Mouse (Mus musculus) liver, embryonic 13.5 days (tissue): ENCODE measurements around the gene Pstpip1. TPM values are rescaled to one million over a fixed set of nuclear protein-coding genes. Genes with fewer than 3 reads are reported as not detected.

Experiments
- ATAC-seq: fragments of 200-750 bp; cut with Nextera tagmentation; 2 replicates; pipeline ENCODE4 v1.8.0; 2017; ENCODE audit warnings: low read depth, mild to moderate bottlenecking, moderate number of reproducible peaks, moderate library complexity
- DNase-seq: peaks from one replicate; pipeline ENCODE4 v3.0.0; 2022
- H3K27ac ChIP-seq: fragments of 300-500 bp; sonication (generic); 2 replicates; pipeline ENCODE4 v1.5.1; 2015; ENCODE audit warnings: moderate library complexity, mild to moderate bottlenecking, inconsistent platforms
- H3K27me3 ChIP-seq: fragments of 300-500 bp; sonication (generic); 2 replicates; pipeline ENCODE4 v1.6.1; 2015; ENCODE audit warnings: mild to moderate bottlenecking, inconsistent platforms
- H3K36me3 ChIP-seq: fragments of 300-500 bp; sonication (generic); 2 replicates; pipeline ENCODE4 v1.6.1; 2015; ENCODE audit warnings: mild to moderate bottlenecking, inconsistent platforms
- H3K4me1 ChIP-seq: fragments of 300-500 bp; sonication (generic); replicated peaks from 2 replicates; pipeline ENCODE4 v1.6.1; 2015; ENCODE audit warnings: inconsistent platforms
- H3K4me2 ChIP-seq: fragments of 300-500 bp; sonication (generic); 2 replicates; pipeline ENCODE4 v1.6.1; 2015; ENCODE audit warnings: inconsistent platforms, mild to moderate bottlenecking, moderate library complexity
- H3K4me3 ChIP-seq: fragments of 300-500 bp; sonication (generic); replicated peaks from 2 replicates; pipeline ENCODE4 v1.5.1; 2015; ENCODE audit warnings: mild to moderate bottlenecking, inconsistent platforms
- H3K9ac ChIP-seq: fragments of 300-500 bp; sonication (generic); 2 replicates; pipeline ENCODE4 v1.6.1; 2015; ENCODE audit warnings: mild to moderate bottlenecking, inconsistent platforms
- H3K9me3 ChIP-seq: fragments of 300-500 bp; sonication (generic); replicated peaks from 2 replicates; pipeline ENCODE4 v1.6.1; 2016; ENCODE audit warnings: inconsistent platforms
- WGBS: fragments of 180-500 bp; shearing (Covaris S2); methylation state at CpG from one replicate; pipeline ENCODE4 v1.1.7; 2015; ENCODE audit not compliant: insufficient replicate concordance; 5-methylcytosine and 5-hydroxymethylcytosine counted together
- polyA plus RNA-seq: library from polyadenylated mRNA; unstranded; fragments of >200 nt; fragmentation: Nextera tagmentation; extraction: Ambion mirVana; gene quantifications from 2 replicates; pipeline ENCODE4 v1.2.1, GENCODE M21; 2015

Pstpip1 gene
- polyA plus RNA-seq, 1 experiment from 2014 or later = 2.8 TPM

DNA sequence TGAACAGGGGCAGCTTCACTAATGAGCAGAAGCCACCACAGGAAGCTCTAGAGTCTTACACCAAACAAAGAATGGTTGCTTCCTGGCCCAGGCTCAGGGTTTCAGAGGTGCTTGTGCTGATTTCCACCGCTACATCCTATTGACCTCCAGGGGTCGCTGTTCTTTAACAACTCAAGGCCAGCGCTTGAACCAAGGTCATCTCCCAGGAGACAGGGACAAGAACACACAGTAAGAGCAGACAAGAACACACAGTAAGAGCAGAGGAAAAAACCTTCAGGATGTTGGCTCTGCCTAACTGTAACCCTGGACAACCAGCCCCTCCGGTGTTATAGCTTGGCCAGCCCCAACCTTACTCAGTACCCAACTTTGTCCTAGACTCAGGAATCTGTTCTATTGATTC, 14.5 kb upstream of the Pstpip1 start:
- H3K4me1 ChIP-seq = peaks cover 11% of the 10 kb centered on the region
- 6% methylated on average over 4 of the region's 4 CpGs for WGBS
- no peak overlapping the region for H3K9ac ChIP-seq
- no peaks in the 10 kb centered on the region for H3K9me3 ChIP-seq
- H3K4me2 ChIP-seq = no peak overlapping the region
- peak; percentile 45; the same call in 1 of the 2 replicates for ATAC-seq
- no peak overlapping the region for H3K4me3 ChIP-seq
- no peaks in the 10 kb centered on the region for H3K36me3 ChIP-seq
- H3K27ac ChIP-seq = 0 out of 2 replicates have a peak overlapping the region, but pooled peaks have one; percentile 6
- peak; percentile 19 for DNase-seq
- H3K27me3 ChIP-seq = no peaks in the 10 kb centered on the region

GRCm38 (mm10) chr9:56075901-56076620, 13.7 kb upstream of the Pstpip1 start:
- no peak overlapping the region for H3K4me2 ChIP-seq
- H3K4me1 ChIP-seq = peaks cover 11% of the 10 kb centered on the region
- DNase-seq = no peak
- no peaks in the 10 kb centered on the region for H3K36me3 ChIP-seq
- no peak for ATAC-seq
- no peak overlapping the region for H3K4me3 ChIP-seq
- no peaks in the 10 kb centered on the region for H3K27me3 ChIP-seq
- WGBS = 25% methylated on average over 7 of the region's 7 CpGs
- H3K9ac ChIP-seq = no peak overlapping the region
- H3K27ac ChIP-seq = peak overlapping the region; percentile 6; the same call in 1 of the 2 replicates
- H3K9me3 ChIP-seq = no peaks in the 10 kb centered on the region

GRCm38 (mm10) chr9:56079587-56079986, 10.2 kb upstream of the Pstpip1 start:
- H3K4me1 ChIP-seq = peaks cover 11% of the 10 kb centered on the region
- no peak overlapping the region for H3K27ac ChIP-seq
- no peaks in the 10 kb centered on the region for H3K9me3 ChIP-seq
- no peak overlapping the region for H3K9ac ChIP-seq
- 44% methylated on average over 5 of the region's 5 CpGs for WGBS
- no peaks in the 10 kb centered on the region for H3K36me3 ChIP-seq
- DNase-seq = no peak
- no peak overlapping the region for H3K4me2 ChIP-seq
- no peak overlapping the region for H3K4me3 ChIP-seq
- H3K27me3 ChIP-seq = no peaks in the 10 kb centered on the region
- no peak for ATAC-seq

- Histone ChIP-seq H3K27ac (no peak overlapping the region), H3K36me3 (no peaks in the 10 kb centered on the region), H3K9ac (no peak overlapping the region), H3K4me1 (peaks cover 4% of the 10 kb centered on the region; the same call in 1 of the 2 replicates), H3K9me3 (no peaks in the 10 kb centered on the region), H3K27me3 (no peaks in the 10 kb centered on the region), H3K4me2 (no peak overlapping the region), H3K4me3 (no peak overlapping the region)
- ATAC-seq = no peak
- DNase-seq = no peak
- WGBS = 67% methylated on average over 5 of the region's 5 CpGs
Measured at GRCm38 (mm10) chr9:56086524-56086923, 3.2 kb upstream of the Pstpip1 start.

DNA sequence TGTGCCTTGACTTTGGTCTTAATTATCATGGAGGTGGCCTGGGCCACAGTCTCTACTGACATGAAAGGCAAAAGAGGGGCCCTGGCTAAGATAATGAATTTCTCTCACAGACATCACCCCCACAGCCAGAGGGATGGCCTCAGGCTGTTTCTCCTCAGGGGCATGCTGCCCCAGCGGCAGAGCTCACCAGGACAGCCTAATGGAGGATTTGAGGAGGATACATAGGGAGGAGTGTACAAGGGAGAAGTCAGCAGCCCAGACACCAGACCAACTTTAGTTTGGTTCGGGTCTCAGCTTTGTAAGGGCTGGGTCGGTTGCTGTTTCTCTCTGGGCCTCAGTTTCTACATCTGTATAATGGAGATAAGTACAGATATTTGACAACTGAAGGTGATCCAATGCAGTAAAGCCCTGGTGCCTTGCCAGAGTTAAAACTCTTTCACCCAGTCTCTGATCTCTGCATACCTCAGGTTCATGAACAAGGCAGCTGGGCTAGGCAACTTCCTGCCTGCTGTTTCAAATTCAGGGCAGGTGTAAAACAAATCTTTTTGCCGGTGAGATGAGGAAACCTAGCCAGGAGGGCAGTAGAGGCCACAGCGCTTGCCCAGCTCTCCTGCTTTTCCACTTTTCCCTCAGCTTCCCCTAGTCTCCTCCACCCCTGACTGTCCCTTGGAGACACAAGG, 924 bp downstream of the Pstpip1 start:
- Histone ChIP-seq H3K9me3 (no peaks in the 10 kb centered on the region), H3K4me2 (peak overlapping the region; percentile 27), H3K4me3 (peak overlapping the region; percentile 33), H3K27ac (peak overlapping the region; percentile 47; the same call in 1 of the 2 replicates), H3K36me3 (no peaks in the 10 kb centered on the region), H3K27me3 (no peaks in the 10 kb centered on the region), H3K9ac (peak overlapping the region; percentile 41; the same call in 1 of the 2 replicates), H3K4me1 (peaks cover 4% of the 10 kb centered on the region; the same call in 1 of the 2 replicates)
- 33% methylated on average over 5 of the region's 5 CpGs for WGBS
- DNase-seq (no peak), ATAC-seq (no peak)

DNA sequence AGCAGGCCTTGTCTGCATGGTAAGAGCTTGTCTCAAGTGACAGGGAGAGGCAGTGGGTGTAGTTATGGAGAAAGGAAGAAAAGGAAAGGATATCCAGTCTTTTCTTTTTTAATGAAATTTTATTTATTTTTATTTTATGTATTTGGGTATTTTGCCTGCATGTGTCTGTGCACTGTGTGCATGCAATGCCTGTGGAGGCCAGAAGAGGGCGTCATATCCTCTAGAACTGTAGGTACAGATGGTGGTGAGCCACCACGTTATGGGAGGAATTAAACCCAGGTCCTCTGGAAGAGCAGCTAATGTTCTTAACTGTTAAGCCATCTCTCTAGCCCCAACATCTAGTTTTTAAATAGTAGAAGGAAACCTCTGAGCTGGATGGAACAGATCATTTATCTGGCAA, 2.3 kb downstream of the Pstpip1 start:
- peaks cover 4% of the 10 kb centered on the region; the same call in 1 of the 2 replicates for H3K4me1 ChIP-seq
- H3K9me3 ChIP-seq = no peaks in the 10 kb centered on the region
- no peaks in the 10 kb centered on the region for H3K36me3 ChIP-seq
- 0 out of 2 replicates have a peak overlapping the region, but pooled peaks have one; percentile 4 for H3K4me3 ChIP-seq
- ATAC-seq (no peak), DNase-seq (no peak)
- peak overlapping the region; percentile 17; the same call in 1 of the 2 replicates for H3K4me2 ChIP-seq
- no peak overlapping the region for H3K9ac ChIP-seq
- H3K27ac ChIP-seq = no peak overlapping the region
- H3K27me3 ChIP-seq = no peaks in the 10 kb centered on the region
- WGBS = 14% methylated on average over 2 of the region's 2 CpGs

- ATAC-seq (no peak), DNase-seq (no peak)
- no peaks in the 10 kb centered on the region for H3K27me3 ChIP-seq
- 28% methylated on average over 4 of the region's 4 CpGs for WGBS
- no peak overlapping the region for H3K4me3 ChIP-seq
- H3K9ac ChIP-seq = no peak overlapping the region
- no peaks in the 10 kb centered on the region for H3K36me3 ChIP-seq
- H3K4me2 ChIP-seq = no peak overlapping the region
- no peaks in the 10 kb centered on the region for H3K9me3 ChIP-seq
- H3K4me1 ChIP-seq = 0 out of 2 replicates have a peak, but pooled peaks cover 3% of the 10 kb centered on the region
- H3K27ac ChIP-seq = no peak overlapping the region
Measured at GRCm38 (mm10) chr9:56097584-56098298, 8.0 kb downstream of the Pstpip1 start.

- no peak for DNase-seq
- 50% methylated on average over 7 of the region's 7 CpGs for WGBS
- Histone ChIP-seq H3K9ac (no peak overlapping the region), H3K27ac (no peak overlapping the region), H3K9me3 (no peaks in the 10 kb centered on the region), H3K4me3 (no peak overlapping the region), H3K36me3 (no peaks in the 10 kb centered on the region), H3K4me2 (no peak overlapping the region), H3K27me3 (no peaks in the 10 kb centered on the region), H3K4me1 (0 out of 2 replicates have a peak, but pooled peaks cover 7% of the 10 kb centered on the region)
- ATAC-seq = no peak
Measured at GRCm38 (mm10) chr9:56100041-56100522, 10.3 kb downstream of the Pstpip1 start.

GRCm38 (mm10) chr9:56101022-56101421, 11.3 kb downstream of the Pstpip1 start:
- WGBS = 22% methylated on average over 4 of the region's 4 CpGs
- no peak overlapping the region for H3K4me3 ChIP-seq
- H3K4me2 ChIP-seq = no peak overlapping the region
- H3K9me3 ChIP-seq = no peaks in the 10 kb centered on the region
- ATAC-seq (no peak), DNase-seq (no peak)
- H3K36me3 ChIP-seq = no peaks in the 10 kb centered on the region
- H3K9ac ChIP-seq = no peak overlapping the region
- no peaks in the 10 kb centered on the region for H3K27me3 ChIP-seq
- H3K4me1 ChIP-seq = 0 out of 2 replicates have a peak, but pooled peaks cover 7% of the 10 kb centered on the region
- H3K27ac ChIP-seq = no peak overlapping the region

DNA sequence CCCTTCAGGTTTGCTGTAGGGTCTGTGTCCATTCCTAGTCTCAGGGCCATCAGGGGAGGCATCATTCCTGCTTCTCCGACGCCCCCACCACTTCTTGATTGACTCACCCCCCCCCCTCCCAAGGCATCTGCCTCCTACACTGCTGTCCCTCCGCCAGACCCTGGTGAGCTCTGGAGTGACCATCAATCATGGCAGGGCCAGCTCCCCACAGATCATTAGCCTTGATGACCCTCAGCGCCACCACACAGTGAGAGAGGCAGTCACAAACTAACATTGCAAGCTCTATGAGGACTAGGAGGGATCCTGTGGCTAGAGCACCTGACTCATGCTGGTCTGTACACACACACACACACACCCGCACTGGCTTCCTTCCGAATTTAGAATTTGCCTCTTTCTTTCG, 15.2 kb downstream of the Pstpip1 start:
- no peak overlapping the region for H3K4me2 ChIP-seq

More for the DNA sequence above, 15.2 kb downstream of the Pstpip1 start:
- DNase-seq (no peak), ATAC-seq (no peak)
- H3K4me1 ChIP-seq = peaks cover 15% of the 10 kb centered on the region
- no peak overlapping the region for H3K9ac ChIP-seq
- no peaks in the 10 kb centered on the region for H3K36me3 ChIP-seq
- no peaks in the 10 kb centered on the region for H3K9me3 ChIP-seq
- WGBS = 30% methylated on average over 7 of the region's 7 CpGs
- no peak overlapping the region for H3K4me3 ChIP-seq
- no peaks in the 10 kb centered on the region for H3K27me3 ChIP-seq
- peak overlapping the region; percentile 23; the same call in 1 of the 2 replicates for H3K27ac ChIP-seq
